Mouse (Mus musculus): ENCODE results near the gene Limch1.

DNA sequence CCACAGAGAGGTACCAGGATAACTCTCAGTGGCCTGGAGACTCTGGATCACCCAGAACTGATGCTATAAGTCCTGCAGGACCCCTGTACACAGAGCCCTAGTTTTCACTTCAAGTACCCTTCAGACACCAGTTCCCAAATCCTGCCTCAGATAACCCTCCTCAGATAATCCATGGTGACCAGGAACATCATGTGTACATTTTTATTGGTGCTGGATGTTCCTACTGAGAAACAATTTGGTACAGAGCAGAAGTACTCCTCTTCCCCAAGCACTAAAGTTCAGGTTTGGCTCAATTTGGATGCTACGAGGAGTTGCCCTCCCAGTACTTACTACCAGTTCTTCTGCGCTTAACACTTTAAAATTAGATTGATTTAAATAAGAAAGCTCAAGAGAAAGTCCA is 348.4 kb downstream of the Limch1 start:
- TF ChIP-seq GATA1 (IDR thresholded peaks at IDR 0.05; ENCODE audit: borderline replicate concordance, low read length), result no peak
- no peak for TF ChIP-seq FLI1 (IDR thresholded peaks at IDR 0.05; ENCODE audit: low read length)
